Mouse (Mus musculus): ENCODE results near the gene Abca15. TPM values are rescaled to one million over a fixed set of nuclear protein-coding genes. Genes with fewer than 3 reads are reported as not detected.
A peak's percentile ranks its signal among the peaks of the same experiment; 100 is the strongest.

Abca15 gene
- polyA plus RNA-seq, 2 experiments: not detected

DNA sequence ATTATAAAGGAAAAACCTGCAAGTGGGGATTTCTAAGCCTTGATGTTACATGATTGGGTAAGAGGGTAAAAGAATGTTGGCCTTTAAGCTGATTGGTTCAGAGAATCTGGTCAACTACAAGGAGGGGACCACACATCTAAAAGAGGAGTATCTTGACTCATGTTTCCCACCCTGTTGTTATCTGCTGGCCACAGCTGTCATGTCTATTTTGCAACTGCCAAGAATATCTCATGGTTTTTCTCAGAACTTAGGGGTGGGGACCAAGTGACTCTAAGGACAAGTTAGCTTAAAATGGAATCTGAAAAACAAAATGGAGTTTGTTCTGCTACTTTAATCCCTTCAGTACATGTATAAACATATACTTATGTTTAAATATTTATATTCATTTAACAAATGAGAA lies 103.0 kb downstream of the Abca15 start:
- Histone ChIP-seq H3K27me3 (ENCODE audit: control insufficient read depth, insufficient read depth, low read length) (no peaks in the 10 kb centered on the region), H3K4me1 (replicated peaks; ENCODE audit: control insufficient read depth in 2 of 2, insufficient read depth in 2 of 2, low read length in 1 of 2) (peaks cover 0 to 3% of the 10 kb centered on the region in 2 experiments; a peak in 1 of 4 replicates), H3K9ac (replicated peaks) (no peak overlapping the region), H3K9me3 (ENCODE audit: control insufficient read depth, low read length) (no peaks in the 10 kb centered on the region), H3K27ac (no peak overlapping the region), H3K4me3 (ENCODE audit: insufficient read depth in 1 of 2, low read depth in 2 of 2, low read length in 2 of 2) (no peak overlapping the region), H3K4me2 (ENCODE audit: low read depth) (no peak overlapping the region), H3K36me3 (replicated peaks; ENCODE audit: control insufficient read depth, insufficient read depth, low read depth) (no peaks in the 10 kb centered on the region)
- ATAC-seq (ENCODE audit: insufficient read depth) (peak; percentile 83), DNase-seq (ENCODE audit: low read depth in 3 of 3, low spot score in 3 of 3) (peak; percentile 0 to 26 (median 3))
- peak; percentile 60 for TF ChIP-seq EP300 (IDR thresholded peaks at IDR 0.05; ENCODE audit: low read depth)
- no peak for TF ChIP-seq CTCF (IDR thresholded peaks at IDR 0.05; ENCODE audit: low read depth)

Other genes starting within 250 kb of the Abca15 start
- not detected in 2 replicates for gene Dnah3, start 233.4 kb upstream of the Abca15 start, polyA plus RNA-seq (2012; rRNA removed)
- not detected in 2 replicates for gene Dnah3, start 233.4 kb upstream of the Abca15 start, polyA plus RNA-seq (2014; fragmentation: Nextera tagmentation; extraction: Ambion mirVana)
- gene Tmem159, start 226.3 kb upstream of the Abca15 start, polyA plus RNA-seq (2012; rRNA removed): 0.77 and 0.78 TPM in 2 replicates
- gene Tmem159, start 226.3 kb upstream of the Abca15 start, polyA plus RNA-seq (2014; fragmentation: Nextera tagmentation; extraction: Ambion mirVana): 1.7 and 1.9 TPM in 2 replicates
- gene Zp2, start 183.4 kb upstream of the Abca15 start, polyA plus RNA-seq (2012; rRNA removed): not detected in 2 replicates
- not detected in 2 replicates for gene Zp2, start 183.4 kb upstream of the Abca15 start, polyA plus RNA-seq (2014; fragmentation: Nextera tagmentation; extraction: Ambion mirVana)
- gene Anks4b, start 154.8 kb upstream of the Abca15 start, polyA plus RNA-seq (2012; rRNA removed): 2.4 and 3.2 TPM in 2 replicates
- 0.95 and 1.3 TPM in 2 replicates for gene Anks4b, start 154.8 kb upstream of the Abca15 start, polyA plus RNA-seq (2014; fragmentation: Nextera tagmentation; extraction: Ambion mirVana)
- 0.06 and 0.08 TPM in 2 replicates for gene Crym, start 126.6 kb upstream of the Abca15 start, polyA plus RNA-seq (2012; rRNA removed)
- gene Crym, start 126.6 kb upstream of the Abca15 start, polyA plus RNA-seq (2014; fragmentation: Nextera tagmentation; extraction: Ambion mirVana): not detected in 2 replicates
- gene Abca14, start 124.7 kb upstream of the Abca15 start, polyA plus RNA-seq (2012; rRNA removed): 0.03 and 0.04 TPM in 2 replicates
- not detected in 2 replicates for gene Abca14, start 124.7 kb upstream of the Abca15 start, polyA plus RNA-seq (2014; fragmentation: Nextera tagmentation; extraction: Ambion mirVana)
- not detected in 2 replicates for gene Abca16, start 81.0 kb downstream of the Abca15 start, polyA plus RNA-seq (2012; rRNA removed)
- not detected in 2 replicates for gene Abca16, start 81.0 kb downstream of the Abca15 start, polyA plus RNA-seq (2014; fragmentation: Nextera tagmentation; extraction: Ambion mirVana)